Mouse (Mus musculus) adrenal gland, adult 18-20 months (tissue): Measurements from ENCODE around the gene Slc45a1. TPM values are rescaled to one million over a fixed set of nuclear protein-coding genes. Genes with fewer than 3 reads are reported as not detected.
"Not testable (repeated sequence)": the region's sequence is repeated elsewhere in the genome, so short reads cannot be mapped to it uniquely, and the experiment has no call there.

Source experiments
- DNase-seq, 2 experiments: peaks; one replicate each; pipeline ENCODE4 v3.0.0; 2021 to 2022; ENCODE audit warnings: low spot score in 2 of 2
- total RNA-seq, 2 experiments: library from RNA; stranded (reverse); gene quantifications; 1 replicate in 1 of 2; 2 replicates in 1 of 2; pipeline ENCODE4 v1.2.3; 2021

Slc45a1 gene
- total RNA-seq, 2 experiments from 2014 or later = 0.64 to 1.1 TPM

GRCm38 (mm10) chr4:150606449-150607161 lies 45.4 kb downstream of the Slc45a1 start:
- DNase-seq = no peak

- no peak for DNase-seq
These were observed 46.2 kb downstream of the Slc45a1 start for GRCm38 (mm10) chr4:150605804-150606203.

- no peak for DNase-seq
These were observed 48.5 kb downstream of the Slc45a1 start for GRCm38 (mm10) chr4:150603366-150604061.

DNA sequence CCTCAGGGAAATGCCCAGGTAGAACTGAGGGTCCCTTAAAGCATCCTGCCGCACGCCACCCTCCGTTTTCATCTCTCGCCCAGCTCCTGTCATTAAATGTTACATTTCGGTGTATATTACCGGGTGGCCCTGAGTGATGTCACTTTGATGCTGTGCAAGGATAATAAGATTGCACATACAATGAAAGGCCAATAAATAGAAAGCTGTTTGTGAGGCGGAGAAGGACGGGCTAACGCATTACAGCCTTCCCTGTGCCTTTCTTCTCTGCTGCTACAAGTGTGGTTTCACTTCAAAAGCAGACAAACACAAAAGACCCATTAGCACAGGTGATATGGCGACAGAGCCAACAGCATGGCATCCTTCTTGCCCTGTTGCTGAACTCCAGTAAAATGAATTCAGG lies 50.5 kb downstream of the Slc45a1 start:
- DNase-seq = no peak

DNA sequence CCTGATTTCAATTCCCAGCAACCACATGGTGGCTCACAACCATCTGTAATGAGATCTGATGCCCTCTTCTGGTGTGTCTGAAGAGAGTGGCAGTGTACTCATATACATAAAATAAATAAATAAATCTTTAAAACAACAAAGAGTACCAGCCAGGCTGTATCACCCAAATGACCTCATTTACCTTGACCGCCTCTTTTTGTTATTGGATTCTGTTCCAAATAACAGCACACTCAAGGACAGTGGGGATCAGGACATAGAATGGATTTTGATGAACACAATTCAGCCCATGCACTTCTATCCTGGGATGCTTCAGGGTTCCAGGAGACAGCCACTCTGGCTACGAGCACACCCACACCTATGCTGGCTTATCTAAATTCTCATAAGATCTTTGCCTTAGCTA lies 51.5 kb downstream of the Slc45a1 start:
- DNase-seq = not testable (repeated sequence)

DNA sequence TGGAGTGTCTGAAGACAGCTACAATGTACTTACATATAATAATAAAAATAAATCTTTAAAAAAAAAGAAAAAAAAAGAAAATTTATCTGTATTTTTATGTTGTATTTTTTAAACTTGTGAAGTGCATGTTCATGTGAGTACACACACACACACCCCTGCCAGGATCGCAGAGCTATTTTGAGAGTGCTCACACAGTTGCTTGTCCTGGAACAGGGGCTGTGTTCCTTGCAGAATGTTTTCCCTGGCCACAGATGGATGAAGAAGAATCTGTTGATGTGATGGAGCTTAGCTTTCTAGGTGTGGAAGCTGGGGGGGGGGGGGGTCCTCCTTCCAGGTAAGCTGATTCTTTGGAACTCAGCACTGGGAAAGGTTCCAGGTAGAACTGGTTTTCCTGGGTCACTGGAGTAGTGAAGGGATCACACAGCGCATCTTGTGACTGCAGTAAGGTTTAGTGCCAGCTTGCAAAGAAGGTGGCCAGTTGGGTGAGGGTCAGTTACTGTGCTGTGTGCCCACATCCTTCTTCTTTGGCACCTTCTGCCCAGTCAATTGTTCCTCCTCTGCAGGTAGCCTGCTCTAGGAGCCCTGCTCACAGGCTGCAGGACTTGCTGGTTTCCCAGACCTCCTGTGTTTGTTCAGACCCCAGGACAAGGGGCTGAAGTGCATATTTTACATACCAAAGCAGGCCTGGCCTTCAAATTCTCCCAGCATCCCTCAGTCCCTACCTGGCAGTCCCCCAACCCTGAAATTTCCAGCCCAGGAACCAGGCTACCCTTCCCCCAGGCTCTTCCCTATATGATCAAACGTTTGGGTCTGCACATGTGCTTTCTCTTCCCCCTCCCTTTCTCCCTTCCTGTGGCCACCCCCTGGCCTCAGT lies 52.6 kb downstream of the Slc45a1 start:
- no peak for DNase-seq

DNA sequence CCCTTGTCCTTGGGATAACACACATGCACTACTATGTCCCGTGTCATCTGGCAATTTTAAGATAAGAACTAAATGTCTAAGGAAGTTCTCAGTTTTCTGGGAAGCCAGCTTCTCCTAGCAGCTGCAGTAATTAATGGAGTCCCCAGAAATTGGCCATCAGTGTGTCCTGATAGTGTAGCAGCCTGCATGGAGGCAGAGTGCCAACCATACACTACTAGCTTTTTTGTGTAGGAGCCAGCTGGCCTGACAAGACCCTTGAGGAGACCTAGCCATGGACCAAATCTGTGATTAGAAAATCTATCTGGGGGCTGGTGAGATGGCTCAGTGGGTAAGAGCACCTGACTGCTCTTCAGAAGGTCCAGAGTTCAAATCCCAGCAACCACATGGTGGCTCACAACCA lies 53.3 kb downstream of the Slc45a1 start:
- no peak for DNase-seq

- DNase-seq = no peak
These were observed 56.0 kb downstream of the Slc45a1 start for GRCm38 (mm10) chr4:150595991-150596390.

GRCm38 (mm10) chr4:150595071-150595470 lies 56.9 kb downstream of the Slc45a1 start:
- DNase-seq = no peak

- no peak for DNase-seq
These were observed 57.6 kb downstream of the Slc45a1 start for GRCm38 (mm10) chr4:150594298-150594829.

GRCm38 (mm10) chr4:150593473-150594217 lies 58.3 kb downstream of the Slc45a1 start:
- no peak for DNase-seq

GRCm38 (mm10) chr4:150592087-150592486 lies 59.9 kb downstream of the Slc45a1 start:
- no peak for DNase-seq

DNA sequence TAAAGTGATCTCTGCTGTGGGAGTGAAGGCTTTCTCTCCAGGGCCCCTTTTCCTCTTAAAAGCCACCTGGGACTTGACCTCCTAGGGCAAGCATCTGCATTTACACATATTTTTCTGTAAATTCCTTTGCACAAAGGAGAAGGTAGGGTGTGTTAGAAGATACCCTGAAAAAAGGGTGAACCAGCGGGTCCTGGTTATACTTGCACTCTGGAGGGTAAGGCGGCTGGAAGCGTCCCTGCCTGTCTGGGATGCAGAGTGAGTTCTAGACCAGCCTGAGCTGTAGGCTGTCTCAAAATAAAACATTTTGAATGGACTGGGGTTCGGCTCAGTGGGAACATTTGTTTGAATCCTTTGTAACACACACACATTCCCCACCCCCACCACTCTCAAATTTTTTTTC lies 60.4 kb downstream of the Slc45a1 start:
- no peak for DNase-seq

- no peak for DNase-seq
These were observed 61.2 kb downstream of the Slc45a1 start for GRCm38 (mm10) chr4:150590621-150591282.

DNA sequence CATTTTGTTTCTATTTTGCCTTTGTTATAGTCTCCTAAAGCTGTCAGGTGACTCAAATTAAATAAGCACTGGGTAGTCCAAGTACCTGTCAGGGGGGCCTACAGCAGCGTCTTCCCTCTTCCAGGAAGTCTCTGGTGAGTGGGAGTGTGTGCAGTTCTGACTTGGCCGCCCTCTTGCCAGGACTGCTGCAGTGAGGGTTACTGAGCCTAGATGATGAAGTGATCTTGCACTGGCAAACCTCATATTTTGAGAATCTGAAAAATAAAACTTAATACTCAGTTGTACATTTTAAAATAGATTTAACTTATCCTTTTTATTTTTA lies 63.7 kb downstream of the Slc45a1 start:
- no peak for DNase-seq

- no peak for DNase-seq
These were observed 64.2 kb downstream of the Slc45a1 start for GRCm38 (mm10) chr4:150587597-150588299.

- no peak for DNase-seq
These were observed 65.7 kb downstream of the Slc45a1 start for GRCm38 (mm10) chr4:150586275-150586674.

DNA sequence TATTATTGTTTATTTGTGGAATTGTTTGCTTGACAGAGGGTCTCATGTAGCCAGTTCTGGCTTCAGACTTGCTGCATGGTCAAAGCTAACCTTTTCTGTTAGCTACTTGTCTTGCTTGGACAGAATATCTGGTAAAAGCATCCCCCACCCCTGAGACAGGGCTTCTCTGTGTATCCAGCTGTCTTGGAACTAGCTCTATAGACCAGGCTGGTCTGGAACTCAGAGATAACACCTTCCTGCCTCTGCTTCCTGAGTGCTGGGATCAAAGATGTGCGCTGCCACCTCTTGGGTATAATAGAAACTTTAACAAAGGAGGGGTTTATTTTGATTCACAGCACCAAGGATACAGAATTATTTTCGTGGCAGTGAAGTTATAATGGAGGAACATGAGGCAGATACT lies 66.2 kb downstream of the Slc45a1 start:
- no peak for DNase-seq

- no peak for DNase-seq
These were observed 68.2 kb downstream of the Slc45a1 start for GRCm38 (mm10) chr4:150583777-150584135.
